In genomic region chr9:50775662-50776126, GRCm38 (mm10) we compare ENCODE assay signal across 7 mouse cellular contexts. TPM values are rescaled to one million over a fixed set of nuclear protein-coding genes. Genes with fewer than 3 reads are reported as not detected.
A peak's percentile ranks its signal among the peaks of the same experiment; 100 is the strongest.
DNase-seq lines count a peak whose midpoint lies in the region; ATAC-seq and TF ChIP-seq lines count a peak whose summit lies in the region.

No protein-coding gene starts in this region.

- H3K27me3 ChIP-seq in forebrain, embryonic 14.5 days (replicated peaks; ENCODE audit: control insufficient read depth, insufficient read depth, low read length), result no peaks in the 10 kb centered on the region
- H3K27me3 ChIP-seq in limb, embryonic 14.5 days (ENCODE audit: control insufficient read depth, insufficient read depth, low read length), result no peaks in the 10 kb centered on the region
- no peaks in the 10 kb centered on the region for H3K27me3 ChIP-seq in neural tube, embryonic 14.5 days (ENCODE audit: control insufficient read depth, insufficient read depth, low read length)

- H3K27ac ChIP-seq in forebrain, embryonic 14.5 days (ENCODE audit: low read depth, low read length), result peak overlapping the region; percentile 85
- peak overlapping the region; percentile 85 for H3K27ac ChIP-seq in limb, embryonic 14.5 days (replicated peaks; ENCODE audit: low read depth, low read length)
- peak overlapping the region; percentile 66 for H3K27ac ChIP-seq in neural tube, embryonic 14.5 days (ENCODE audit: low read depth, low read length)

- H3K9me3 ChIP-seq in forebrain, embryonic 14.5 days (replicated peaks; ENCODE audit: control insufficient read depth, low read length), result no peaks in the 10 kb centered on the region
- H3K9me3 ChIP-seq in limb, embryonic 14.5 days (ENCODE audit: control insufficient read depth, low read length), result no peaks in the 10 kb centered on the region
- H3K9me3 ChIP-seq in neural tube, embryonic 14.5 days (ENCODE audit: control insufficient read depth, low read length), result no peaks in the 10 kb centered on the region

- peak overlapping the region; percentile 81 for H3K4me2 ChIP-seq in forebrain, embryonic 14.5 days (ENCODE audit: low read length)
- peak overlapping the region; percentile 74 for H3K4me2 ChIP-seq in limb, embryonic 14.5 days (replicated peaks; ENCODE audit: low read depth, low read length, severe bottlenecking)
- H3K4me2 ChIP-seq in neural tube, embryonic 14.5 days (ENCODE audit: low read depth, low read length), result peak overlapping the region; percentile 70

- DNase-seq in retina, embryonic 14.5 days (ENCODE audit: low spot score), result peak; percentile 50
- DNase-seq in retina, postnatal 1 day, result no peak
- DNase-seq in ZHBTc4 (ENCODE audit: low read depth, low spot score), result peak; percentile 51
- peak; percentile 41 for DNase-seq in forebrain, embryonic 14.5 days (ENCODE audit: low spot score)
- no peak for DNase-seq in limb, embryonic 14.5 days (ENCODE audit: low spot score)

- peaks cover 12% of the 10 kb centered on the region; the same call in 1 of the 2 replicates for H3K4me1 ChIP-seq in forebrain, embryonic 14.5 days (ENCODE audit: control insufficient read depth, insufficient read depth, low read length)
- peaks cover 7% of the 10 kb centered on the region for H3K4me1 ChIP-seq in limb, embryonic 14.5 days (ENCODE audit: control insufficient read depth, insufficient read depth, low read length)
- H3K4me1 ChIP-seq in neural tube, embryonic 14.5 days (ENCODE audit: control insufficient read depth, insufficient read depth, low read length), result peaks cover 11% of the 10 kb centered on the region; the same call in 1 of the 2 replicates

- under 1% methylated on average over 26 of the region's 30 CpGs for WGBS in forebrain, embryonic 14.5 days
- under 1% methylated on average over 18 of the region's 30 CpGs for WGBS in limb, embryonic 14.5 days
- 0% methylated on average over 30 of the region's 30 CpGs for WGBS in neural tube, embryonic 14.5 days

- H3K9ac ChIP-seq in forebrain, embryonic 14.5 days (ENCODE audit: low read length), result peak overlapping the region; percentile 93
- peak overlapping the region; percentile 89 for H3K9ac ChIP-seq in limb, embryonic 14.5 days (ENCODE audit: low read depth, low read length, severe bottlenecking)
- peak overlapping the region; percentile 62 for H3K9ac ChIP-seq in neural tube, embryonic 14.5 days (replicated peaks; ENCODE audit: low read depth, low read length)

- peak overlapping the region; percentile 83 for H3K4me3 ChIP-seq in forebrain, embryonic 14.5 days (ENCODE audit: low read depth, low read length)
- H3K4me3 ChIP-seq in limb, embryonic 14.5 days (replicated peaks; ENCODE audit: low read length), result peak overlapping the region; percentile 92
- H3K4me3 ChIP-seq in neural tube, embryonic 14.5 days (ENCODE audit: low read depth, low read length), result peak overlapping the region; percentile 48

- no peak for TF ChIP-seq POLR2A in limb, embryonic 14.5 days (IDR thresholded peaks at IDR 0.05; ENCODE audit: borderline replicate concordance, extremely low read depth, insufficient read depth, insufficient read length)

- H3K36me3 ChIP-seq in forebrain, embryonic 14.5 days (ENCODE audit: control insufficient read depth, insufficient read depth, low read length), result peaks cover 26% of the 10 kb centered on the region
- peaks cover 35% of the 10 kb centered on the region for H3K36me3 ChIP-seq in limb, embryonic 14.5 days (ENCODE audit: control insufficient read depth, insufficient read depth, low read length)
- H3K36me3 ChIP-seq in neural tube, embryonic 14.5 days (ENCODE audit: control insufficient read depth, insufficient read depth, low read length), result peaks cover 3% of the 10 kb centered on the region; the same call in 1 of the 2 replicates

- peak; percentile 79 for ATAC-seq in forebrain, embryonic 14.5 days
- ATAC-seq in limb, embryonic 14.5 days (ENCODE audit: low FRiP score, low read depth), result peak; percentile 62
- ATAC-seq in neural tube, embryonic 14.5 days (ENCODE audit: low read depth), result peak; percentile 79
- ATAC-seq in cerebellum, adult (ENCODE audit: insufficient number of reproducible peaks, low FRiP score, low TSS enrichment), result no peak; the same call in 1 of the 2 replicates

RNA-seq across cellular contexts. Expression of gene 1110032A03Rik, which starts 0.4 kb away (rescaled TPM):
- polyA plus RNA-seq in forebrain, embryonic 14.5 days (2014; fragmentation: Nextera tagmentation; extraction: Ambion mirVana), result 55.1 and 65.0 TPM in 2 replicates
- 27.1 and 27.6 TPM in 2 replicates for polyA plus RNA-seq in limb, embryonic 14.5 days (2012; rRNA removed)
- 25.5 and 29.5 TPM in 2 replicates for polyA plus RNA-seq in limb, embryonic 14.5 days (2014; fragmentation: Nextera tagmentation; extraction: Ambion mirVana)
- polyA plus RNA-seq in neural tube, embryonic 14.5 days (2014; fragmentation: Nextera tagmentation; extraction: Ambion mirVana), result 64.1 and 66.7 TPM in 2 replicates

RNA-seq across cellular contexts. Expression of gene Alg9, which starts 0.9 kb away (rescaled TPM):
- 49.2 and 54.9 TPM in 2 replicates for polyA plus RNA-seq in forebrain, embryonic 14.5 days (2014; fragmentation: Nextera tagmentation; extraction: Ambion mirVana)
- polyA plus RNA-seq in limb, embryonic 14.5 days (2012; rRNA removed), result 33.2 and 41.9 TPM in 2 replicates
- polyA plus RNA-seq in limb, embryonic 14.5 days (2014; fragmentation: Nextera tagmentation; extraction: Ambion mirVana), result 35.8 and 35.9 TPM in 2 replicates
- 59.8 and 60.3 TPM in 2 replicates for polyA plus RNA-seq in neural tube, embryonic 14.5 days (2014; fragmentation: Nextera tagmentation; extraction: Ambion mirVana)

RNA-seq across cellular contexts. Expression of gene Fdxacb1, which starts 7.7 kb away (rescaled TPM):
- 10.0 and 10.1 TPM in 2 replicates for polyA plus RNA-seq in forebrain, embryonic 14.5 days (2014; fragmentation: Nextera tagmentation; extraction: Ambion mirVana)
- 7.4 and 7.7 TPM in 2 replicates for polyA plus RNA-seq in limb, embryonic 14.5 days (2012; rRNA removed)
- 10.6 and 10.8 TPM in 2 replicates for polyA plus RNA-seq in limb, embryonic 14.5 days (2014; fragmentation: Nextera tagmentation; extraction: Ambion mirVana)
- polyA plus RNA-seq in neural tube, embryonic 14.5 days (2014; fragmentation: Nextera tagmentation; extraction: Ambion mirVana), result 11.2 and 11.5 TPM in 2 replicates

RNA-seq across cellular contexts. Expression of gene Hspb2, which starts 23.5 kb away (rescaled TPM):
- 0.70 TPM in 1 of 2 replicates, not detected in the other for polyA plus RNA-seq in forebrain, embryonic 14.5 days (2014; fragmentation: Nextera tagmentation; extraction: Ambion mirVana)
- 53.0 and 61.6 TPM in 2 replicates for polyA plus RNA-seq in limb, embryonic 14.5 days (2012; rRNA removed)
- 47.8 and 78.7 TPM in 2 replicates for polyA plus RNA-seq in limb, embryonic 14.5 days (2014; fragmentation: Nextera tagmentation; extraction: Ambion mirVana)
- polyA plus RNA-seq in neural tube, embryonic 14.5 days (2014; fragmentation: Nextera tagmentation; extraction: Ambion mirVana), result 0.72 TPM in 1 of 2 replicates, not detected in the other

RNA-seq across cellular contexts. Expression of gene Cryab, which starts 24.6 kb away (rescaled TPM):
- 9.7 and 12.6 TPM in 2 replicates for polyA plus RNA-seq in forebrain, embryonic 14.5 days (2014; fragmentation: Nextera tagmentation; extraction: Ambion mirVana)
- polyA plus RNA-seq in limb, embryonic 14.5 days (2012; rRNA removed), result 78.2 and 80.7 TPM in 2 replicates
- 87.2 and 117 TPM in 2 replicates for polyA plus RNA-seq in limb, embryonic 14.5 days (2014; fragmentation: Nextera tagmentation; extraction: Ambion mirVana)
- 3.4 and 14.5 TPM in 2 replicates for polyA plus RNA-seq in neural tube, embryonic 14.5 days (2014; fragmentation: Nextera tagmentation; extraction: Ambion mirVana)

Comparison
In these comparisons a context has a peak if more than half of its experiments do, and no peak if none do; other contexts are left out.
1. DNase-seq: peak in retina, embryonic 14.5 days (single experiment), ZHBTc4 (single experiment) and forebrain, embryonic 14.5 days (single experiment); none in retina, postnatal 1 day (single experiment) and limb, embryonic 14.5 days (single experiment).
2. Peak in every context shown above with its lines, with median percentiles within 50 percentile points of each other: H3K27ac ChIP-seq, H3K4me2 ChIP-seq, H3K4me3 ChIP-seq and H3K9ac ChIP-seq.